Mouse (Mus musculus): Measurements from ENCODE around the gene Myom1. TPM values are rescaled to one million over a fixed set of nuclear protein-coding genes. Genes with fewer than 3 reads are reported as not detected.

Myom1 gene
- polyA plus RNA-seq, 1 experiment from 2014 or later: 5.5 TPM

- H3K9ac ChIP-seq: no peak overlapping the region
- WGBS: 57% methylated on average over 3 of the region's 3 CpGs
- no peaks in the 10 kb centered on the region for H3K27me3 ChIP-seq
- no peak overlapping the region for H3K4me2 ChIP-seq
- peaks cover 31% of the 10 kb centered on the region for H3K4me1 ChIP-seq
- H3K36me3 ChIP-seq: peaks cover 53% of the 10 kb centered on the region
- H3K9me3 ChIP-seq: no peaks in the 10 kb centered on the region
- no peak for ATAC-seq (ENCODE audit: insufficient number of reproducible peaks, insufficient read depth, low FRiP score, low TSS enrichment, low read depth)
- H3K4me3 ChIP-seq: no peak overlapping the region
- no peak overlapping the region for H3K27ac ChIP-seq
Observed at GRCm38 (mm10) chr17:70993385-70993807, 9.0 kb upstream of the Myom1 start.

- 84% methylated on average over 6 of the region's 6 CpGs for WGBS
- no peak for ATAC-seq (ENCODE audit: insufficient number of reproducible peaks, insufficient read depth, low FRiP score, low TSS enrichment, low read depth)
- Histone ChIP-seq H3K9ac (no peak overlapping the region), H3K4me2 (no peak overlapping the region), H3K36me3 (peaks cover 47% of the 10 kb centered on the region), H3K4me1 (peaks cover 27% of the 10 kb centered on the region), H3K27ac (no peak overlapping the region), H3K9me3 (no peaks in the 10 kb centered on the region), H3K4me3 (no peak overlapping the region), H3K27me3 (no peaks in the 10 kb centered on the region)
Observed at GRCm38 (mm10) chr17:70994671-70995070, 7.8 kb upstream of the Myom1 start.

- no peak overlapping the region for H3K9ac ChIP-seq
- 88% methylated on average over 6 of the region's 6 CpGs for WGBS
- peaks cover 36% of the 10 kb centered on the region for H3K4me1 ChIP-seq
- H3K4me3 ChIP-seq: no peak overlapping the region
- no peak overlapping the region for H3K27ac ChIP-seq
- ATAC-seq (ENCODE audit: insufficient number of reproducible peaks, insufficient read depth, low FRiP score, low TSS enrichment, low read depth): no peak
- H3K4me2 ChIP-seq: no peak overlapping the region
- H3K27me3 ChIP-seq: no peaks in the 10 kb centered on the region
- H3K9me3 ChIP-seq: no peaks in the 10 kb centered on the region
- peaks cover 47% of the 10 kb centered on the region for H3K36me3 ChIP-seq
Observed at GRCm38 (mm10) chr17:70995551-70995950, 6.9 kb upstream of the Myom1 start.

GRCm38 (mm10) chr17:70997836-70998235, 4.6 kb upstream of the Myom1 start:
- Histone ChIP-seq H3K4me2 (no peak overlapping the region), H3K27ac (no peak overlapping the region), H3K9me3 (no peaks in the 10 kb centered on the region), H3K4me1 (peaks cover 27% of the 10 kb centered on the region), H3K27me3 (no peaks in the 10 kb centered on the region), H3K4me3 (no peak overlapping the region), H3K36me3 (peaks cover 33% of the 10 kb centered on the region), H3K9ac (no peak overlapping the region)
- no peak for ATAC-seq (ENCODE audit: insufficient number of reproducible peaks, insufficient read depth, low FRiP score, low TSS enrichment, low read depth)
- 65% methylated on average over 6 of the region's 6 CpGs for WGBS

GRCm38 (mm10) chr17:70998400-70998975, 3.9 kb upstream of the Myom1 start:
- H3K27me3 ChIP-seq: no peaks in the 10 kb centered on the region
- 76% methylated on average over 9 of the region's 9 CpGs for WGBS
- ATAC-seq (ENCODE audit: insufficient number of reproducible peaks, insufficient read depth, low FRiP score, low TSS enrichment, low read depth): no peak
- no peak overlapping the region for H3K4me3 ChIP-seq
- H3K36me3 ChIP-seq: peaks cover 28% of the 10 kb centered on the region
- H3K9me3 ChIP-seq: no peaks in the 10 kb centered on the region
- no peak overlapping the region for H3K4me2 ChIP-seq
- 0 out of 2 replicates have a peak overlapping the region, but pooled peaks have one; percentile 16 for H3K9ac ChIP-seq
- peaks cover 32% of the 10 kb centered on the region for H3K4me1 ChIP-seq
- H3K27ac ChIP-seq: no peak overlapping the region

- Histone ChIP-seq H3K4me1 (peaks cover 37% of the 10 kb centered on the region), H3K9me3 (0 out of 2 replicates have a peak, but pooled peaks cover 1% of the 10 kb centered on the region), H3K27ac (no peak overlapping the region), H3K4me3 (no peak overlapping the region), H3K4me2 (no peak overlapping the region), H3K27me3 (no peaks in the 10 kb centered on the region), H3K36me3 (peaks cover 21% of the 10 kb centered on the region), H3K9ac (no peak overlapping the region)
- WGBS: 38% methylated on average over 5 of the region's 5 CpGs
- ATAC-seq (ENCODE audit: insufficient number of reproducible peaks, insufficient read depth, low FRiP score, low TSS enrichment, low read depth): no peak
Observed at GRCm38 (mm10) chr17:70999187-70999586, 3.2 kb upstream of the Myom1 start.

- Histone ChIP-seq H3K4me2 (peak overlapping the region; percentile 70), H3K36me3 (peaks cover 15% of the 10 kb centered on the region), H3K9me3 (0 out of 2 replicates have a peak, but pooled peaks cover 3% of the 10 kb centered on the region), H3K9ac (peak overlapping the region; percentile 49; the same call in 1 of the 2 replicates), H3K27me3 (no peaks in the 10 kb centered on the region), H3K4me3 (peak overlapping the region; percentile 81), H3K4me1 (peaks cover 37% of the 10 kb centered on the region), H3K27ac (no peak overlapping the region)
- 59% methylated on average over 2 of the region's 2 CpGs for WGBS
- no peak for ATAC-seq (ENCODE audit: insufficient number of reproducible peaks, insufficient read depth, low FRiP score, low TSS enrichment, low read depth)
Observed at GRCm38 (mm10) chr17:71000255-71000654, 2.2 kb upstream of the Myom1 start.

GRCm38 (mm10) chr17:71001067-71001466, 1.4 kb upstream of the Myom1 start:
- Histone ChIP-seq H3K27me3 (no peaks in the 10 kb centered on the region), H3K4me2 (peak overlapping the region; percentile 70), H3K4me1 (peaks cover 37% of the 10 kb centered on the region), H3K4me3 (peak overlapping the region; percentile 81), H3K9ac (peak overlapping the region; percentile 98), H3K27ac (peak overlapping the region; percentile 100), H3K9me3 (0 out of 2 replicates have a peak, but pooled peaks cover 3% of the 10 kb centered on the region), H3K36me3 (peaks cover 6% of the 10 kb centered on the region)
- ATAC-seq (ENCODE audit: insufficient number of reproducible peaks, insufficient read depth, low FRiP score, low TSS enrichment, low read depth): no peak
- WGBS: 7% methylated on average over 6 of the region's 6 CpGs

GRCm38 (mm10) chr17:71001699-71002080, 743 bp upstream of the Myom1 start:
- Histone ChIP-seq H3K36me3 (peaks cover under 1% of the 10 kb centered on the region; the same call in 1 of the 2 replicates), H3K4me2 (peak overlapping the region; percentile 70), H3K27me3 (no peaks in the 10 kb centered on the region), H3K27ac (peak overlapping the region; percentile 100), H3K9me3 (0 out of 2 replicates have a peak, but pooled peaks cover 3% of the 10 kb centered on the region), H3K4me3 (peak overlapping the region; percentile 81), H3K9ac (peak overlapping the region; percentile 98), H3K4me1 (peaks cover 37% of the 10 kb centered on the region)
- ATAC-seq (ENCODE audit: insufficient number of reproducible peaks, insufficient read depth, low FRiP score, low TSS enrichment, low read depth): peak; percentile 71
- WGBS: under 1% methylated on average over 43 of the region's 43 CpGs

GRCm38 (mm10) chr17:71002744-71003094, 286 bp downstream of the Myom1 start, which contains the start of gene Myl12a:
Gene Myl12a, minus strand, starts transcription at chr17:71002878.
- Histone ChIP-seq H3K4me1 (peaks cover 37% of the 10 kb centered on the region), H3K4me3 (peak within 1 kb of the TSS; percentile 81), H3K9me3 (0 out of 2 replicates have a peak, but pooled peaks cover 3% of the 10 kb centered on the region), H3K27ac (peak within 1 kb of the TSS; percentile 100), H3K36me3 (no peaks in the 10 kb centered on the region), H3K4me2 (peak within 1 kb of the TSS; percentile 70), H3K27me3 (no peaks in the 10 kb centered on the region), H3K9ac (peak within 1 kb of the TSS; percentile 98)
- under 1% methylated on average over 14 of the region's 14 CpGs for WGBS
- no peak; the same call in 1 of the 2 replicates for ATAC-seq (ENCODE audit: insufficient number of reproducible peaks, insufficient read depth, low FRiP score, low TSS enrichment, low read depth)

GRCm38 (mm10) chr17:71003112-71003511, 679 bp downstream of the Myom1 start:
- Histone ChIP-seq H3K4me2 (peak overlapping the region; percentile 70), H3K9me3 (0 out of 2 replicates have a peak, but pooled peaks cover 3% of the 10 kb centered on the region), H3K27me3 (no peaks in the 10 kb centered on the region), H3K9ac (no peak overlapping the region), H3K36me3 (no peaks in the 10 kb centered on the region), H3K4me1 (peaks cover 33% of the 10 kb centered on the region), H3K27ac (peak overlapping the region; percentile 100), H3K4me3 (peak overlapping the region; percentile 81)
- 56% methylated on average over 4 of the region's 4 CpGs for WGBS
- ATAC-seq (ENCODE audit: insufficient number of reproducible peaks, insufficient read depth, low FRiP score, low TSS enrichment, low read depth): no peak

GRCm38 (mm10) chr17:71003721-71004120, 1.3 kb downstream of the Myom1 start:
- Histone ChIP-seq H3K9me3 (0 out of 2 replicates have a peak, but pooled peaks cover 3% of the 10 kb centered on the region), H3K4me3 (no peak overlapping the region), H3K9ac (no peak overlapping the region), H3K4me2 (no peak overlapping the region), H3K4me1 (peaks cover 27% of the 10 kb centered on the region), H3K27ac (no peak overlapping the region; the same call in 1 of the 2 replicates), H3K27me3 (no peaks in the 10 kb centered on the region), H3K36me3 (no peaks in the 10 kb centered on the region)
- 83% methylated on average over 2 of the region's 2 CpGs for WGBS
- no peak for ATAC-seq (ENCODE audit: insufficient number of reproducible peaks, insufficient read depth, low FRiP score, low TSS enrichment, low read depth)
